Mouse (Mus musculus): ENCODE data around the gene Txk. TPM values are rescaled to one million over a fixed set of nuclear protein-coding genes. Genes with fewer than 3 reads are reported as not detected.

The Txk gene
- polyA plus RNA-seq, 1 experiment from 2014 or later = 0.10 TPM

GRCm38 (mm10) chr5:72671017-72671699, 81.4 kb downstream of the Txk start:
- Histone ChIP-seq H3K36me3 (no peaks in the 10 kb centered on the region), H3K4me2 (no peak overlapping the region), H3K4me3 (no peak overlapping the region), H3K27ac (no peak overlapping the region), H3K9ac (no peak overlapping the region), H3K9me3 (no peaks in the 10 kb centered on the region), H3K4me1 (replicated peaks) (peaks cover under 1% of the 10 kb centered on the region), H3K27me3 (no peaks in the 10 kb centered on the region)
- ATAC-seq (ENCODE audit: low FRiP score) = no peak; the same call in 1 of the 2 replicates
- WGBS = 50% methylated on average over 8 of the region's 8 CpGs

- Histone ChIP-seq H3K4me2 (no peak overlapping the region), H3K4me3 (no peak overlapping the region), H3K36me3 (no peaks in the 10 kb centered on the region), H3K9ac (no peak overlapping the region), H3K27ac (no peak overlapping the region), H3K27me3 (no peaks in the 10 kb centered on the region), H3K4me1 (replicated peaks) (peaks cover 5% of the 10 kb centered on the region), H3K9me3 (no peaks in the 10 kb centered on the region)
- WGBS = 94% methylated on average over 9 of the region's 9 CpGs
- ATAC-seq (ENCODE audit: low FRiP score) = no peak
These were observed 84.2 kb downstream of the Txk start for GRCm38 (mm10) chr5:72668351-72668750.

DNA sequence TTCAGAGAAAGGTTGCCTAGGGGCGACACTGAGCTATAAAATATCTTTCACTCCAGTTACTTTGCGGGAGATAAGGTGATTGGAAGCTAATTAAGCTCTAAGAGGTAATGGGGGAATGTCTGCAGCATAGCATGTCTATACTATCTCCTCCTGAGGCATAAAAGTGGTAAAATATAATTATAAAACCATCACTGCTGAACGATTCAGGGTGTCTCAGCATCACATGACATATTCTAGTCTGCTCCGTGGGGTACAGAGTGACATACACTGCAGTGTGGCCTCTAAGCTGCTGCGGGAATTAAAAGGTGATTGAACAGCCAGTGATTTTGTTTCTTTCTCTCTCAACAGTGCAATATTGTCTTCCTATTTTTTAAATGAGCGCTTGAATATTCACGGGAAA, 86.1 kb downstream of the Txk start:
- H3K9me3 ChIP-seq = no peaks in the 10 kb centered on the region
- H3K4me3 ChIP-seq = no peak overlapping the region
- 69% methylated on average over 7 of the region's 7 CpGs for WGBS
- no peaks in the 10 kb centered on the region for H3K36me3 ChIP-seq
- no peak overlapping the region for H3K9ac ChIP-seq
- H3K27ac ChIP-seq = peak overlapping the region; percentile 46; the same call in 1 of the 2 replicates
- H3K27me3 ChIP-seq = no peaks in the 10 kb centered on the region
- H3K4me1 ChIP-seq (replicated peaks) = peaks cover 5% of the 10 kb centered on the region
- peak; percentile 76 for ATAC-seq (ENCODE audit: low FRiP score)
- no peak overlapping the region for H3K4me2 ChIP-seq

GRCm38 (mm10) chr5:72665281-72665680, 87.3 kb downstream of the Txk start:
- no peak overlapping the region for H3K27ac ChIP-seq
- no peak overlapping the region for H3K4me2 ChIP-seq
- no peaks in the 10 kb centered on the region for H3K36me3 ChIP-seq
- H3K27me3 ChIP-seq = no peaks in the 10 kb centered on the region
- 22% methylated on average over 5 of the region's 5 CpGs for WGBS
- H3K9me3 ChIP-seq = no peaks in the 10 kb centered on the region
- peaks cover 5% of the 10 kb centered on the region for H3K4me1 ChIP-seq (replicated peaks)
- ATAC-seq (ENCODE audit: low FRiP score) = no peak
- no peak overlapping the region for H3K9ac ChIP-seq
- no peak overlapping the region for H3K4me3 ChIP-seq

GRCm38 (mm10) chr5:72664854-72665253, 87.7 kb downstream of the Txk start:
- Histone ChIP-seq H3K4me3 (no peak overlapping the region), H3K27ac (no peak overlapping the region), H3K27me3 (no peaks in the 10 kb centered on the region), H3K4me1 (replicated peaks) (peaks cover 5% of the 10 kb centered on the region), H3K36me3 (no peaks in the 10 kb centered on the region), H3K9me3 (no peaks in the 10 kb centered on the region), H3K4me2 (no peak overlapping the region), H3K9ac (no peak overlapping the region)
- WGBS = 56% methylated on average over 3 of the region's 3 CpGs
- no peak for ATAC-seq (ENCODE audit: low FRiP score)

DNA sequence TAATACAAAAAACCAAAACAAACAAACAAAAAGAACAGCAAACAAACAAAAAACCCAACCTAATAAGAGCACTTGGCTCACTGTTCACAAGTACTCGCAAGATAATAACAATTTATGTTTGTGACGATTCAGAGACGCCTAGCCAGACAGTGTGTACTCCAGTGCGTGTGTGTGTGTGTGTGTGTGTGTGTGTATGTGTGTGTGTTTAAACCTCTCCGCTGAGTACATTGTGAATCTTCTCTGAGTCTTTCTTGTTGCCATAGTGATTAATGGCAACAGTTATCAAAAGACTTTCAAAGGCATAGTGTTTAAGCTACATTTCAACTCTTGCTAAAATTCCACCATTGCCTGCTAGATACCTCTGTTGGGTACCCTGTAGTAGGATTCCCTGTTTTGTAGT, 88.5 kb downstream of the Txk start:
- H3K27me3 ChIP-seq = no peaks in the 10 kb centered on the region
- no peak overlapping the region for H3K4me2 ChIP-seq
- H3K4me1 ChIP-seq (replicated peaks) = peaks cover 5% of the 10 kb centered on the region
- no peak for ATAC-seq (ENCODE audit: low FRiP score)
- H3K27ac ChIP-seq = no peak overlapping the region
- H3K4me3 ChIP-seq = no peak overlapping the region
- 72% methylated on average over 5 of the region's 5 CpGs for WGBS
- H3K36me3 ChIP-seq = no peaks in the 10 kb centered on the region
- H3K9ac ChIP-seq = no peak overlapping the region
- H3K9me3 ChIP-seq = no peaks in the 10 kb centered on the region

GRCm38 (mm10) chr5:72661051-72661781, 91.4 kb downstream of the Txk start:
- Histone ChIP-seq H3K4me2 (no peak overlapping the region), H3K4me1 (replicated peaks) (peaks cover 5% of the 10 kb centered on the region), H3K27ac (no peak overlapping the region), H3K4me3 (no peak overlapping the region), H3K27me3 (no peaks in the 10 kb centered on the region), H3K9me3 (no peaks in the 10 kb centered on the region), H3K9ac (no peak overlapping the region), H3K36me3 (no peaks in the 10 kb centered on the region)
- ATAC-seq (ENCODE audit: low FRiP score) = no peak
- WGBS = 90% methylated on average over 6 of the region's 6 CpGs

DNA sequence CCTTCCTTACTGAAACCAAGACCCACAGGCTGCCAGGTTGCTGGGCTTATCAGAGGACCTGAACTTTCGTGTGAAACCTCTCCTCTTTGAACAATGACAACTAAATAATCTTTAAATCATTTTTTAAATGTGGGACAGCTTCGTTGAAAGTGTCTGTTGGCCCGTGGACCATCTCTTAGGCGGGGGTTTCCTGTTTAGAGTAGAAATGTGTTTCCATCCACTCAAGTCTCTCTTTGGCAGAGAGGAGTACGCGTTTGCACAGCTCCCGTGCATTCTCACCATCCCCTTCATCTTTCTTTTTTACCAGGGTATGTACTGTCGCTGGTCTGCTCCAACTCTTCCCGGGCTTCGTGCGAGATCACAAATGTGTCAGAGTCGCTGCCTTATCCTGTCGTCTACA, 94.2 kb downstream of the Txk start:
- H3K27ac ChIP-seq = no peak overlapping the region
- ATAC-seq (ENCODE audit: low FRiP score) = no peak
- H3K4me2 ChIP-seq = no peak overlapping the region
- H3K4me1 ChIP-seq (replicated peaks) = no peaks in the 10 kb centered on the region
- no peaks in the 10 kb centered on the region for H3K27me3 ChIP-seq
- H3K36me3 ChIP-seq = no peaks in the 10 kb centered on the region
- WGBS = 92% methylated on average over 13 of the region's 13 CpGs
- no peak overlapping the region for H3K9ac ChIP-seq
- H3K4me3 ChIP-seq = no peak overlapping the region
- no peaks in the 10 kb centered on the region for H3K9me3 ChIP-seq

- Histone ChIP-seq H3K27ac (no peak overlapping the region), H3K9me3 (no peaks in the 10 kb centered on the region), H3K4me2 (no peak overlapping the region), H3K4me1 (replicated peaks) (no peaks in the 10 kb centered on the region), H3K27me3 (no peaks in the 10 kb centered on the region; the same call in 1 of the 2 replicates), H3K4me3 (no peak overlapping the region), H3K36me3 (no peaks in the 10 kb centered on the region), H3K9ac (no peak overlapping the region)
- 65% methylated on average over 7 of the region's 7 CpGs for WGBS
- no peak for ATAC-seq (ENCODE audit: low FRiP score)
These were observed 96.2 kb downstream of the Txk start for GRCm38 (mm10) chr5:72656270-72656791.

DNA sequence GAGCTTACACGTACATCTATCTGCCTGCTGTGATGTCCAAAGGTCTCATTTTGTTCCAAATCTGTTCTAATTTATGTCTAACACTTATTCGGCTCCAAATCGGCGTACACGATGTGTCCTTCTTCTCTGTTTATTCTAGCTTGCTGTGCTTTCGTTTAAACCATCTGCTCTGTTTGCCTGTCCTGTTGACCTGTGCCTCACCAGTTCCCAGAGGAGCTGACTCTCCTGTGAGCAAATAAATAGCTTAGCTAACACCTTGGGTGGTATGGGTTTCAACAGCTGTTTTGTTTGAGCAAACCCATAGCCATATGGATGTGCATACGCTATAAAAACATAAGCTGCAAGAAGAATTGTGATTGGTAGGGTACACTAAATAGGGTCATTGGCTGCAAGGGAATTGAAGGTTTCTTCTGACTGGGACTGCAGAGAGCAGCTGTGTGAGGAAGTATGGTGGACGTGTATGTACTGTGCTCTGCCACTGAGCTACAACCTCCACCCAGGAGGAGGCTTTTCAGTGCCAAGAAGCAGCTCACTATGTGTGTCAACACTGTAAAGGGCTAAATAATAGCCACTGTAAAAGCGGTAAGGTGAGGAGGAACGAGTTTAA, 99.4 kb downstream of the Txk start:
- Histone ChIP-seq H3K9ac (no peak overlapping the region), H3K9me3 (no peaks in the 10 kb centered on the region), H3K27ac (no peak overlapping the region), H3K4me1 (replicated peaks) (peaks cover 2% of the 10 kb centered on the region), H3K4me3 (no peak overlapping the region), H3K27me3 (peaks cover 21% of the 10 kb centered on the region), H3K36me3 (no peaks in the 10 kb centered on the region), H3K4me2 (no peak overlapping the region)
- 71% methylated on average over 10 of the region's 10 CpGs for WGBS
- no peak for ATAC-seq (ENCODE audit: low FRiP score)

DNA sequence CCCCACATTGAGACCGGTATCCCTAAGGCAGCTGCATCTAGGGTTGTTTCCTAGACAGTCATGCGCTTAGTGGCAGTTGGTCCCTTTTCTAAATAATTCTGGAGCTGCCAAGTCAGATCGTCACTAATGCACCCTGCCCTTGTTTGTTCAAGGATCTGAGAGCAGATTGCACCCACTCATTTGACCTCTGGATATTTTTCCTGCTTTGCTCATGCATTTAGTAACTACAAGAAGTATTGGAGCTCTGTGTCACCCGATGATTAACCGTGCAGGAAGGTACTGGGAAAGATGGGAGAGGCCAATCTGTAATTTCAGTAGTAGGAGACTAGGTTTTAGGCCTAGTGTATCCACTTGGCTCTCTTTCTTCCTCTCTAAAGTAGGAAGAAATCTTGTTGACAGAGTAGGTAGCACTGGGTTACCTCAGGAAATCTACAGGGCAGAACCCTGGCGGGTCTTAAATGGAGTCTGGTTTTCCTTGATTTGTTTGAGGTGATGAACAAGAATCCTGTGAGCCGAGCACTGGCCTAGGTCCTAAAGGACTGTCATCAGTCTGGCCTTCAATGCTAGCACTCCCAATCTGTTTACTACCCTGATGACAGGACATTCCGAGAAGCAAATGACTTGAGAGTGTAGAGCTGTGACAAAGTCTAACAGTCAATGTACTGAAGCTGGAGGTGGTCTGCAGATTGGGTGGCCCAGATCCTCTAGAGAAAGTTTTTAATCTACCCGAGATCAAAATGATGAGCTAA, 103.4 kb downstream of the Txk start:
- no peaks in the 10 kb centered on the region for H3K9me3 ChIP-seq
- no peaks in the 10 kb centered on the region for H3K36me3 ChIP-seq
- 86% methylated on average over 9 of the region's 9 CpGs for WGBS
- H3K27me3 ChIP-seq = peaks cover 50% of the 10 kb centered on the region
- no peak overlapping the region for H3K4me3 ChIP-seq
- no peak overlapping the region for H3K4me2 ChIP-seq
- no peak overlapping the region for H3K27ac ChIP-seq
- no peak for ATAC-seq (ENCODE audit: low FRiP score)
- peaks cover 16% of the 10 kb centered on the region for H3K4me1 ChIP-seq (replicated peaks)
- H3K9ac ChIP-seq = no peak overlapping the region

All from hindbrain, embryonic 13.5 days (tissue).